Mouse (Mus musculus) ES-E14 (cell line): Measurements from ENCODE around the gene Arnt2. TPM values are rescaled to one million over a fixed set of nuclear protein-coding genes. Genes with fewer than 3 reads are reported as not detected.
A peak's percentile ranks its signal among the peaks of the same experiment; 100 is the strongest.

ENCODE experiments used
- DNase-seq: peaks from one replicate; pipeline ENCODE4 v3.0.0-alpha.2; 2013; ENCODE audit warnings: low read depth, low spot score
- H3K27ac ChIP-seq: 2 replicates; pipeline ENCODE4 v1.5.1; 2012; ENCODE audit warnings: low read depth, mild to moderate bottlenecking, low read length, moderate library complexity, mixed read lengths; ENCODE audit not compliant: poor library complexity, insufficient read depth, severe bottlenecking
- H3K36me3 ChIP-seq: 2 replicates; pipeline ENCODE4 v1.6.1; 2012; ENCODE audit warnings: mild to moderate bottlenecking, low read length, moderate library complexity, mixed read lengths; ENCODE audit not compliant: control insufficient read depth, poor library complexity, insufficient read depth, severe bottlenecking
- H3K4me1 ChIP-seq, 2 experiments: fragments of 150-350 bp in 1 of 2; sonication (generic) in 1 of 2; 2 replicates each; pipeline ENCODE4 v1.6.1; 2012; ENCODE audit warnings: low read length in 2 of 2, mild to moderate bottlenecking in 1 of 2, mixed read lengths in 1 of 2; ENCODE audit not compliant: control insufficient read depth in 2 of 2, insufficient read depth in 2 of 2, poor library complexity in 1 of 2
- H3K4me3 ChIP-seq, 2 experiments: fragments of 150-350 bp in 1 of 2; sonication (generic) in 1 of 2; 2 replicates each; pipeline ENCODE4 v1.5.1; 2012; ENCODE audit warnings: low read length in 2 of 2, low read depth in 1 of 2, mild to moderate bottlenecking in 1 of 2, mixed read lengths in 1 of 2; ENCODE audit not compliant: insufficient read depth in 1 of 2, poor library complexity in 1 of 2, severe bottlenecking in 1 of 2
- H3K9ac ChIP-seq: 2 replicates; pipeline ENCODE4 v1.6.1; 2012; ENCODE audit warnings: low read depth, mild to moderate bottlenecking, low read length, mixed read lengths; ENCODE audit not compliant: poor library complexity, insufficient read depth, severe bottlenecking
- H3K9me3 ChIP-seq: fragments of 150-350 bp; sonication (generic); 2 replicates; pipeline ENCODE4 v1.6.1; 2012; ENCODE audit warnings: low read depth, mild to moderate bottlenecking, low read length; ENCODE audit not compliant: control insufficient read depth, insufficient read depth
- CHD2 ChIP-seq: IDR thresholded peaks from 2 replicates; pipeline ENCODE4 v1.6.1; 2014; ENCODE audit warnings: mild to moderate bottlenecking, low read depth, low read length, inconsistent platforms
- HCFC1 ChIP-seq: IDR thresholded peaks from 2 replicates; pipeline ENCODE4 v1.6.1; 2012; ENCODE audit warnings: low read length, inconsistent platforms, borderline replicate concordance; ENCODE audit not compliant: insufficient read depth
- MAFK ChIP-seq: IDR thresholded peaks from 2 replicates; pipeline ENCODE4 v1.6.1; 2014; ENCODE audit warnings: mild to moderate bottlenecking, low read depth, low read length, inconsistent platforms; ENCODE audit not compliant: insufficient read depth
- ZC3H11A ChIP-seq: IDR thresholded peaks from 2 replicates; pipeline ENCODE4 v1.6.1; 2012; ENCODE audit warnings: low read depth, mild to moderate bottlenecking, inconsistent platforms, low read length, borderline replicate concordance
- ZNF384 ChIP-seq: IDR thresholded peaks from 2 replicates; pipeline ENCODE4 v1.6.1; 2012; ENCODE audit warnings: low read depth, low read length, inconsistent platforms
- in situ Hi-C, 2 experiments: fragments of 600-800 bp; cut with MboI; formaldehyde crosslinking; loops; one replicate each; pipeline ENCODE4 v1.15.1; 2025; ENCODE audit warnings: low sequenced_read_pairs in 2 of 2, inconsistent platforms in 1 of 2; ENCODE audit not compliant: unreplicated experiment in 2 of 2
- total RNA-seq: library from RNA; depleted of rRNA; stranded (reverse); fragments of 300-350 nt; gene quantifications from 2 replicates; pipeline ENCODE4 v1.2.3, GENCODE M21; 2012

Gene Arnt2
- total RNA-seq, 1 experiment, result 2.8 TPM

DNA sequence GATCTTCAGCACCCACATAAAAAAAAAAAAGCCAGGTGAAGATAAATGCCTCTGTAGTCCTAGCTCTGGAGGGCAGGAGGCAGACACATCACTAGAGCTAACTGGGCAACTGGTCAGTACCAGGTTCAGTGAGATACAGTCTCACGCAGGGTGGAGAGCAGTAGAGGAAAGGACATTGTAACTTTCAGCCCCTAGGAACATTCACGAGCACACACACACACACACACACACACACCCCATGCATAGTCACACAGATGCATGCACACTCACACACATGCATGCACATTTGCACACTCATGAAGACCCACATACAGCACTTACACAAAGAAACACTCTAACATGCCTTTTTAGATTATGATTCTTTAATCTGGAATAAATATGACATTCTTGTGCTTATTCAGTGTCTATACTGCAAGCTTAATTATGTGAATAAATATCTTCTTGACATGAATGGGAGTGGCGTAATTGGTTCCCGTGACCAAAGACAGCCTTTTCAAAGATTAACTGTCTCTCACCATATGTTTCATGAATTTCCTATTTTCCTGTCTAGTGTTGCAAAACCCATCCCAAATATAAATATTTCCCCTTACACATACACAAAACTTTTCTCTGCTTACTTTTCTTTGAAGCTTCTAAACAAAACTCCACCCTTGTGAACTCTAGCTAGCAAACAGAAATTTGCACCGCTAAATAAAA is 37.9 kb upstream of the Arnt2 start:
- Histone ChIP-seq H3K27ac (no peak overlapping the region), H3K36me3 (no peaks in the 10 kb centered on the region), H3K9me3 (no peaks in the 10 kb centered on the region), H3K4me1 (no peaks in the 10 kb centered on the region), H3K4me3 (no peak overlapping the region), H3K9ac (no peak overlapping the region)
- in situ Hi-C loops, result no loop called here
- no peak for DNase-seq
- TF ChIP-seq MAFK (no peak), CHD2 (no peak), ZNF384 (no peak), HCFC1 (no peak), ZC3H11A (no peak)

DNA sequence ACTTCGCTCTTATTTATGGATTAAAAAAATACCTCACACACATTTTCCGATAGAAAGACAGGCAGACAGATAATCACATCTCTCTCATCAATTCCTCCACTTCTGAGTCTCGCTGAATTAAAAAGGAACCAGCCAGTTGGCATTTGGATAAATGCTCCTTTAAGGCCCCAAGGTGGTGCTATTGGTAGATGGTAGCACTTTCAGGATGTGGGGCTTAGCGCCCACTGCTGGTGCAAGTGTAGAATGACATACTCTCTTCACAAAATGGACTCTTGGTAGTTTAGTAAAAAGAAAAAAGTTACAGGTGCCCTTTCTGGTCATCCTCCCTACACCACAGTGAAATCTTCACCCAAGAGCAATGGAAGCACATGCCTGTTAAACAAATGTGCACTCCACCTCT is 37.1 kb upstream of the Arnt2 start:
- TF ChIP-seq HCFC1 (no peak), MAFK (no peak), CHD2 (no peak), ZC3H11A (peak; percentile 93), ZNF384 (0 out of 2 replicates have a peak, but pooled peaks have one; percentile 29)
- Histone ChIP-seq H3K27ac (no peak overlapping the region), H3K4me1 (no peaks in the 10 kb centered on the region), H3K9ac (no peak overlapping the region), H3K4me3 (no peak overlapping the region), H3K9me3 (no peaks in the 10 kb centered on the region), H3K36me3 (no peaks in the 10 kb centered on the region)
- in situ Hi-C loops, result no loop called here
- peak; percentile 80 for DNase-seq

- in situ Hi-C loops, result no loop called here
- Histone ChIP-seq H3K9ac (no peak overlapping the region), H3K27ac (no peak overlapping the region), H3K4me1 (no peaks in the 10 kb centered on the region), H3K4me3 (no peak overlapping the region), H3K36me3 (no peaks in the 10 kb centered on the region), H3K9me3 (no peaks in the 10 kb centered on the region)
- no peak for TF ChIP-seq CHD2
- no peak for DNase-seq
Observed at GRCm38 (mm10) chr7:84442343-84442911, 32.5 kb upstream of the Arnt2 start.

- Histone ChIP-seq H3K4me1 (no peaks in the 10 kb centered on the region), H3K9me3 (no peaks in the 10 kb centered on the region), H3K27ac (no peak overlapping the region), H3K4me3 (no peak overlapping the region), H3K36me3 (no peaks in the 10 kb centered on the region), H3K9ac (no peak overlapping the region)
- in situ Hi-C loops, result no loop called here
- TF ChIP-seq ZNF384 (no peak), HCFC1 (no peak), CHD2 (no peak), ZC3H11A (no peak), MAFK (no peak)
- no peak for DNase-seq
Observed at GRCm38 (mm10) chr7:84439606-84440005, 29.6 kb upstream of the Arnt2 start.
